Mouse (Mus musculus): ENCODE measurements at regions not wholly inside any gene's neighbourhood (a gene's known extent, or its start where the extent isn't known, plus 50 kb on each side); places are given as distances from the start of the nearest gene placed in this dataset.

- TF ChIP-seq CTCF (conservative IDR thresholded peaks at IDR 0.05; ENCODE audit: low read length), result no peak
- TF ChIP-seq NANOG (IDR thresholded peaks at IDR 0.05; ENCODE audit: borderline replicate concordance, low read length), result no peak
Measured at GRCm38 (mm10) chr8:115625072-115625471, 82.5 kb downstream of the Maf start.
